Mouse (Mus musculus): ENCODE measurements at regions not wholly inside any gene's neighbourhood (a gene's known extent, or its start where the extent isn't known, plus 50 kb on each side); places are given as distances from the start of the nearest gene placed in this dataset.

- WGBS: 59% methylated on average over 17 of the region's 17 CpGs
These were observed 135.6 kb upstream of the 1600014C23Rik start for GRCm38 (mm10) chr17:45869014-45869968.

DNA sequence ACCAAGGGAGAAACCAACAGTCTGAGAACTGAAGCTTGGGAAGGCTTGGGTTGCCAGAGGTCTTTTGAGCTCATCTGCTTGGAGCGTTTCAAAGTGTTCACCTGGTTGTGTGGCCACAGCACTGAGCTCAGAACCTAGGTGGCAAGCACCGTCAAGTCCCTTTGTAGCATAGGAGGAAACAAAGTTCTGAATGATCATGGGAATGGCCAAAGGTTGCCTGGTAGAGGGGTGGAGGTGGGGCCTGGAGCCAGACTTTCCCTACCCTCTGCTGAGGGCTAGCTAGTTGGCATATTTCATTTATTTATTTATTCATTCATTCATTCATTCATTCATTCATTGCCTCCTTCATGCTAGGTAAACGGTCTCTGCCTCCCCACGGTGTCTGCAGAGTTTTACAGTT, 134.9 kb upstream of the 1600014C23Rik start:
- Histone ChIP-seq H3K4me2 (no peak overlapping the region), H3K36me3 (no peaks in the 10 kb centered on the region), H3K27ac (replicated peaks) (no peak overlapping the region), H3K27me3 (no peaks in the 10 kb centered on the region), H3K9me3 (no peaks in the 10 kb centered on the region), H3K4me3 (no peak overlapping the region), H3K4me1 (replicated peaks) (peaks cover 31% of the 10 kb centered on the region), H3K9ac (no peak overlapping the region)
- WGBS: 95% methylated on average over 4 of the region's 4 CpGs
- no peak for ATAC-seq (ENCODE audit: low FRiP score, low read depth)

More at GRCm38 (mm10) chr17:45869014-45869968, 135.6 kb upstream of the 1600014C23Rik start:
- no peak overlapping the region for H3K4me3 ChIP-seq
- no peak for ATAC-seq (ENCODE audit: low FRiP score, low read depth)
- peaks cover 38% of the 10 kb centered on the region for H3K4me1 ChIP-seq (replicated peaks)
- H3K4me2 ChIP-seq: no peak overlapping the region
- H3K9me3 ChIP-seq: no peaks in the 10 kb centered on the region
- no peaks in the 10 kb centered on the region for H3K27me3 ChIP-seq
- H3K9ac ChIP-seq: no peak overlapping the region
- H3K27ac ChIP-seq (replicated peaks): no peak overlapping the region
- no peaks in the 10 kb centered on the region for H3K36me3 ChIP-seq

GRCm38 (mm10) chr17:45867727-45868126, 134.1 kb upstream of the 1600014C23Rik start:
- Histone ChIP-seq H3K4me3 (no peak overlapping the region), H3K4me1 (replicated peaks) (peaks cover 23% of the 10 kb centered on the region), H3K9ac (no peak overlapping the region), H3K27me3 (no peaks in the 10 kb centered on the region), H3K27ac (replicated peaks) (no peak overlapping the region), H3K36me3 (no peaks in the 10 kb centered on the region), H3K9me3 (no peaks in the 10 kb centered on the region), H3K4me2 (no peak overlapping the region)
- 90% methylated on average over 5 of the region's 5 CpGs for WGBS
- ATAC-seq (ENCODE audit: low FRiP score, low read depth): no peak

DNA sequence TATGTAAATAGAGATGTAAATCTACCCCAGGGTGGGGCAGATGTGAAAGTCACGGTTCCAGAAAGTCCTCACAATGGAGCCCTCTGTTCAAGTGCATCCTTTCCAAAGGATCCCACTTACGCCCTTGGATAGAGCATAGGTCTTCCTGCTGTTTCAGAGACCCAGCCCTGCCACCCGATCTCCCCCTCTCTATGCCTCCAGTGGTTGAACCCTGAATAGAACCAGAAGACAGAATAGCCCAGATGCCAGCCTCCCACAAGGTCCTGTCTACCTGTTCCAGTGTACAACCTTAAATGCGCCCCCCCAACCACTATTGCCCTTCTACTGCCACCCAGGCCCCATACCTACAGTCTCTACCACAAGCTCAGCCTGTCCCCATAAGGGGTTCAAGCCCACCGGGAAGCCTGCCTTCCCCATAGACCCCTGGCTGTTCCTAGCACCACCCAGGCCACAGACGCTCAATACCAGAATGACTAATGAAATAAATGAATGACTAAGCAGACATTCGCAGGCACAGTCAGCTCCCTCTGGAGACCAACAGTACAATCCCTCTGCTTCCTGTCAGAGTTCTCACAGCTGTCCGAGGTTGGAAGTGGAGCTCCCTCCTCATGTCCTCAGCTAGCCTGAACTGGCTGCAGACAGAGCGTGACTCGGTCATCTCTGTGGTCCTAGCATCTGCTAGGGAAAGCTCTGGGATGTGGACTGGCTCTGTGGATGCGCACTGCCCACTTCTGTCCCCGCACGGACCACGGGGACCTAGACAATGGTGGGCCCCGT, 133.4 kb upstream of the 1600014C23Rik start:
- no peaks in the 10 kb centered on the region for H3K9me3 ChIP-seq
- H3K4me3 ChIP-seq: no peak overlapping the region
- H3K27me3 ChIP-seq: no peaks in the 10 kb centered on the region
- ATAC-seq (ENCODE audit: low FRiP score, low read depth): no peak
- H3K36me3 ChIP-seq: no peaks in the 10 kb centered on the region
- no peak overlapping the region for H3K4me2 ChIP-seq
- no peak overlapping the region for H3K27ac ChIP-seq (replicated peaks)
- H3K4me1 ChIP-seq (replicated peaks): peaks cover 17% of the 10 kb centered on the region
- H3K9ac ChIP-seq: no peak overlapping the region
- WGBS: 68% methylated on average over 15 of the region's 15 CpGs

- Histone ChIP-seq H3K9ac (no peak overlapping the region), H3K36me3 (no peaks in the 10 kb centered on the region), H3K9me3 (no peaks in the 10 kb centered on the region), H3K27me3 (no peaks in the 10 kb centered on the region), H3K27ac (replicated peaks) (no peak overlapping the region), H3K4me2 (no peak overlapping the region), H3K4me1 (replicated peaks) (peaks cover 14% of the 10 kb centered on the region), H3K4me3 (no peak overlapping the region)
- 17% methylated on average over 10 of the region's 10 CpGs for WGBS
- ATAC-seq (ENCODE audit: low FRiP score, low read depth): no peak
These were observed 132.7 kb upstream of the 1600014C23Rik start for GRCm38 (mm10) chr17:45866346-45866745.

DNA sequence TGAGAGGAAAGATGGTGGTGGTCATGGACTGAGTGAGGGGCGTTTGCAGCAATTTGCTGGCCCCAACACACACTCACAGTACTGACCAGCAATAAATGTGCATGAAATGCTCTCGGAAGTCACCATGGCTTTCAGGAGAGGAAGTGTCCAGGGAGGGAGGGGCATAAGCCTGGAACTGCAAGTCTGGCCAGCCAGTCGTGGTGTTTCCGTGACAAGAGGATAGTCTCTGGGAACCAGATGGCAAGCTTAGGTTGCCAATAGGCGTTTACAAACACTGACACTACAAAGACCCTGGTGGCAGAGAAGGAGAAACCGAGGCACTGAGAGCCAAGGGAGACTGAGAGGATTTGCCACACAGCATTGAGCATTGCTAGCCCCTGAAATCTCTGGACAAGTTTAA, 132.3 kb upstream of the 1600014C23Rik start:
- H3K4me1 ChIP-seq (replicated peaks): peaks cover 14% of the 10 kb centered on the region
- no peaks in the 10 kb centered on the region for H3K36me3 ChIP-seq
- H3K4me3 ChIP-seq: no peak overlapping the region
- H3K27me3 ChIP-seq: no peaks in the 10 kb centered on the region
- no peak for ATAC-seq (ENCODE audit: low FRiP score, low read depth)
- H3K9ac ChIP-seq: no peak overlapping the region
- H3K9me3 ChIP-seq: no peaks in the 10 kb centered on the region
- no peak overlapping the region for H3K27ac ChIP-seq (replicated peaks)
- WGBS: 60% methylated on average over 6 of the region's 6 CpGs
- no peak overlapping the region for H3K4me2 ChIP-seq

- peaks cover 6% of the 10 kb centered on the region; the same call in 1 of the 2 replicates for H3K4me1 ChIP-seq (replicated peaks)
- H3K9me3 ChIP-seq: no peaks in the 10 kb centered on the region
- no peaks in the 10 kb centered on the region for H3K36me3 ChIP-seq
- no peak overlapping the region for H3K9ac ChIP-seq
- H3K27ac ChIP-seq (replicated peaks): no peak overlapping the region
- no peak for ATAC-seq (ENCODE audit: low FRiP score, low read depth)
- H3K27me3 ChIP-seq: no peaks in the 10 kb centered on the region
- no peak overlapping the region for H3K4me3 ChIP-seq
- no peak overlapping the region for H3K4me2 ChIP-seq
- WGBS: 61% methylated on average over 10 of the region's 10 CpGs
These were observed 130.0 kb upstream of the 1600014C23Rik start for GRCm38 (mm10) chr17:45863471-45864205.

GRCm38 (mm10) chr17:45863031-45863430, 129.4 kb upstream of the 1600014C23Rik start:
- no peak for ATAC-seq (ENCODE audit: low FRiP score, low read depth)
- peaks cover 6% of the 10 kb centered on the region; the same call in 1 of the 2 replicates for H3K4me1 ChIP-seq (replicated peaks)
- no peak overlapping the region for H3K4me2 ChIP-seq
- no peak overlapping the region for H3K9ac ChIP-seq
- H3K36me3 ChIP-seq: no peaks in the 10 kb centered on the region
- H3K9me3 ChIP-seq: no peaks in the 10 kb centered on the region
- H3K27ac ChIP-seq (replicated peaks): no peak overlapping the region
- no peak overlapping the region for H3K4me3 ChIP-seq
- H3K27me3 ChIP-seq: no peaks in the 10 kb centered on the region
- WGBS: 68% methylated on average over 3 of the region's 3 CpGs

- Histone ChIP-seq H3K36me3 (no peaks in the 10 kb centered on the region), H3K4me1 (replicated peaks) (no peaks in the 10 kb centered on the region), H3K27me3 (no peaks in the 10 kb centered on the region), H3K27ac (replicated peaks) (no peak overlapping the region), H3K9me3 (no peaks in the 10 kb centered on the region), H3K4me3 (no peak overlapping the region), H3K4me2 (no peak overlapping the region), H3K9ac (no peak overlapping the region)
- ATAC-seq (ENCODE audit: low FRiP score, low read depth): no peak
- 90% methylated on average over 5 of the region's 5 CpGs for WGBS
These were observed 125.8 kb upstream of the 1600014C23Rik start for GRCm38 (mm10) chr17:45859441-45859840.

GRCm38 (mm10) chr17:45853931-45854653, 120.4 kb upstream of the 1600014C23Rik start:
- 67% methylated on average over 21 of the region's 21 CpGs for WGBS
- Histone ChIP-seq H3K4me3 (no peak overlapping the region), H3K36me3 (no peaks in the 10 kb centered on the region), H3K4me1 (replicated peaks) (0 out of 2 replicates have a peak, but pooled peaks cover 5% of the 10 kb centered on the region), H3K9me3 (no peaks in the 10 kb centered on the region), H3K4me2 (no peak overlapping the region), H3K27ac (replicated peaks) (no peak overlapping the region), H3K9ac (no peak overlapping the region), H3K27me3 (no peaks in the 10 kb centered on the region)
- ATAC-seq (ENCODE audit: low FRiP score, low read depth): no peak

DNA sequence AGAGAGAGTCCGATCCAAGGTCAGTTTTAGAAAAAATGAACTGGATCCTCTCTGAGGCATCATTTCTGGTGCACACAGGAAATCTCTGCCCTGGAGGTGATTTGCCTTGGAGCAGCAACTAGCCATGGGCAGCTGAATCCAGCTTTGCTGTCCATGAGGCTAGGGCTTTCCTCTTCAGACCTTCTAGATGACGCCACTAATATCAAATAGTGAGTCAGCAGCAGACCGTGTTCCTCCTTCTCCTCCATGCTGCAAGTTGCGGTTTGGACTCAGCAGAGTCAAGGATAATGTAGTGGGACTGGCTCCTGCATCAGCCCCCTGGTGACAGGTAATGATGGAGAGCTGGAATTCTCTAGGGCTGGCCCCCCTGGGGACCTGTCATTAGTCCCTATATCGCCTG, 118.8 kb upstream of the 1600014C23Rik start:
- no peaks in the 10 kb centered on the region for H3K27me3 ChIP-seq
- 36% methylated on average over 5 of the region's 5 CpGs for WGBS
- no peaks in the 10 kb centered on the region for H3K9me3 ChIP-seq
- H3K4me3 ChIP-seq: no peak overlapping the region
- peak; percentile 47; the same call in 1 of the 2 replicates for ATAC-seq (ENCODE audit: low FRiP score, low read depth)
- no peak overlapping the region for H3K9ac ChIP-seq
- H3K4me1 ChIP-seq (replicated peaks): 0 out of 2 replicates have a peak, but pooled peaks cover 5% of the 10 kb centered on the region
- H3K4me2 ChIP-seq: no peak overlapping the region
- H3K36me3 ChIP-seq: no peaks in the 10 kb centered on the region
- H3K27ac ChIP-seq (replicated peaks): no peak overlapping the region

All from hindbrain, embryonic 15.5 days (tissue).